Mouse (Mus musculus): ENCODE data around the gene Lonp2. TPM values are rescaled to one million over a fixed set of nuclear protein-coding genes. Genes with fewer than 3 reads are reported as not detected.

Gene Lonp2
- polyA plus RNA-seq, 1 experiment from 2014 or later = 103 TPM

- Histone ChIP-seq H3K4me3 (no peak overlapping the region), H3K4me2 (no peak overlapping the region), H3K9ac (no peak overlapping the region), H3K4me1 (replicated peaks) (no peaks in the 10 kb centered on the region), H3K27ac (replicated peaks) (no peak overlapping the region), H3K9me3 (no peaks in the 10 kb centered on the region), H3K36me3 (no peaks in the 10 kb centered on the region), H3K27me3 (no peaks in the 10 kb centered on the region)
- 80% methylated on average over 3 of the region's 3 CpGs for WGBS
- ATAC-seq (ENCODE audit: low read depth) = no peak
These were observed 29.6 kb upstream of the Lonp2 start for GRCm38 (mm10) chr8:86594159-86594796.

GRCm38 (mm10) chr8:86595671-86596070 is 28.2 kb upstream of the Lonp2 start:
- ATAC-seq (ENCODE audit: low read depth) = no peak
- no peaks in the 10 kb centered on the region for H3K4me1 ChIP-seq (replicated peaks)
- 80% methylated on average over 5 of the region's 5 CpGs for WGBS
- no peak overlapping the region for H3K4me2 ChIP-seq
- no peak overlapping the region for H3K9ac ChIP-seq
- H3K27ac ChIP-seq (replicated peaks) = no peak overlapping the region
- no peaks in the 10 kb centered on the region for H3K27me3 ChIP-seq
- H3K36me3 ChIP-seq = no peaks in the 10 kb centered on the region
- H3K9me3 ChIP-seq = no peaks in the 10 kb centered on the region
- H3K4me3 ChIP-seq = no peak overlapping the region

GRCm38 (mm10) chr8:86597681-86598080 is 26.2 kb upstream of the Lonp2 start:
- Histone ChIP-seq H3K9ac (no peak overlapping the region), H3K36me3 (no peaks in the 10 kb centered on the region), H3K27me3 (no peaks in the 10 kb centered on the region), H3K4me1 (replicated peaks) (no peaks in the 10 kb centered on the region), H3K9me3 (no peaks in the 10 kb centered on the region), H3K27ac (replicated peaks) (no peak overlapping the region), H3K4me2 (no peak overlapping the region), H3K4me3 (no peak overlapping the region)
- 87% methylated on average over 7 of the region's 7 CpGs for WGBS
- ATAC-seq (ENCODE audit: low read depth) = no peak

- Histone ChIP-seq H3K27ac (replicated peaks) (no peak overlapping the region), H3K4me1 (replicated peaks) (no peaks in the 10 kb centered on the region), H3K4me2 (no peak overlapping the region), H3K9me3 (no peaks in the 10 kb centered on the region), H3K4me3 (no peak overlapping the region), H3K27me3 (no peaks in the 10 kb centered on the region), H3K9ac (no peak overlapping the region), H3K36me3 (no peaks in the 10 kb centered on the region)
- ATAC-seq (ENCODE audit: low read depth) = no peak
- WGBS = 94% methylated on average over 6 of the region's 6 CpGs
These were observed 24.5 kb upstream of the Lonp2 start for GRCm38 (mm10) chr8:86599299-86599698.

- H3K27ac ChIP-seq (replicated peaks) = no peak overlapping the region
- H3K4me2 ChIP-seq = no peak overlapping the region
- no peak overlapping the region for H3K9ac ChIP-seq
- no peaks in the 10 kb centered on the region for H3K4me1 ChIP-seq (replicated peaks)
- WGBS = 88% methylated on average over 3 of the region's 3 CpGs
- no peak for ATAC-seq (ENCODE audit: low read depth)
- no peaks in the 10 kb centered on the region for H3K36me3 ChIP-seq
- H3K27me3 ChIP-seq = no peaks in the 10 kb centered on the region
- H3K9me3 ChIP-seq = no peaks in the 10 kb centered on the region
- H3K4me3 ChIP-seq = no peak overlapping the region
These were observed 23.5 kb upstream of the Lonp2 start for GRCm38 (mm10) chr8:86600311-86600710.

GRCm38 (mm10) chr8:86603174-86603573 is 20.7 kb upstream of the Lonp2 start:
- Histone ChIP-seq H3K9me3 (no peaks in the 10 kb centered on the region), H3K4me1 (replicated peaks) (no peaks in the 10 kb centered on the region), H3K4me2 (no peak overlapping the region), H3K27ac (replicated peaks) (no peak overlapping the region), H3K36me3 (no peaks in the 10 kb centered on the region), H3K27me3 (no peaks in the 10 kb centered on the region), H3K4me3 (no peak overlapping the region), H3K9ac (no peak overlapping the region)
- ATAC-seq (ENCODE audit: low read depth) = no peak
- WGBS = 63% methylated on average over 2 of the region's 2 CpGs

- Histone ChIP-seq H3K9me3 (no peaks in the 10 kb centered on the region), H3K4me1 (replicated peaks) (no peaks in the 10 kb centered on the region), H3K27me3 (no peaks in the 10 kb centered on the region), H3K9ac (no peak overlapping the region), H3K36me3 (no peaks in the 10 kb centered on the region), H3K27ac (replicated peaks) (no peak overlapping the region), H3K4me3 (no peak overlapping the region), H3K4me2 (no peak overlapping the region)
- ATAC-seq (ENCODE audit: low read depth) = no peak
- WGBS = 76% methylated on average over 3 of the region's 3 CpGs
These were observed 19.2 kb upstream of the Lonp2 start for GRCm38 (mm10) chr8:86604676-86605075.

- H3K36me3 ChIP-seq = no peaks in the 10 kb centered on the region
- H3K27ac ChIP-seq (replicated peaks) = no peak overlapping the region
- H3K9me3 ChIP-seq = no peaks in the 10 kb centered on the region
- no peak overlapping the region for H3K9ac ChIP-seq
- H3K4me3 ChIP-seq = no peak overlapping the region
- H3K27me3 ChIP-seq = no peaks in the 10 kb centered on the region
- 70% methylated on average over 2 of the region's 2 CpGs for WGBS
- no peak for ATAC-seq (ENCODE audit: low read depth)
- H3K4me1 ChIP-seq (replicated peaks) = no peaks in the 10 kb centered on the region
- H3K4me2 ChIP-seq = no peak overlapping the region
These were observed 10.0 kb upstream of the Lonp2 start for GRCm38 (mm10) chr8:86613798-86614197.

- 86% methylated on average over 6 of the region's 6 CpGs for WGBS
- Histone ChIP-seq H3K4me3 (no peak overlapping the region), H3K27me3 (no peaks in the 10 kb centered on the region), H3K27ac (replicated peaks) (no peak overlapping the region), H3K4me2 (no peak overlapping the region), H3K36me3 (no peaks in the 10 kb centered on the region), H3K4me1 (replicated peaks) (no peaks in the 10 kb centered on the region), H3K9me3 (no peaks in the 10 kb centered on the region), H3K9ac (no peak overlapping the region)
- ATAC-seq (ENCODE audit: low read depth) = no peak
These were observed 8.6 kb upstream of the Lonp2 start for GRCm38 (mm10) chr8:86615095-86615769.

- Histone ChIP-seq H3K9me3 (no peaks in the 10 kb centered on the region), H3K9ac (no peak overlapping the region), H3K4me1 (replicated peaks) (no peaks in the 10 kb centered on the region), H3K4me3 (no peak overlapping the region), H3K27ac (replicated peaks) (no peak overlapping the region), H3K27me3 (no peaks in the 10 kb centered on the region), H3K4me2 (no peak overlapping the region), H3K36me3 (no peaks in the 10 kb centered on the region)
- ATAC-seq (ENCODE audit: low read depth) = no peak
- 74% methylated on average over 7 of the region's 7 CpGs for whole genome bisulfite sequencing
These were observed 6.0 kb upstream of the Lonp2 start for GRCm38 (mm10) chr8:86617759-86618387.

GRCm38 (mm10) chr8:86623551-86623910 is 312 bp upstream of the Lonp2 start:
- no peaks in the 10 kb centered on the region for H3K36me3 ChIP-seq
- no peaks in the 10 kb centered on the region for H3K9me3 ChIP-seq
- H3K4me1 ChIP-seq (replicated peaks) = peaks cover 23% of the 10 kb centered on the region
- H3K4me3 ChIP-seq = peak overlapping the region; percentile 94
- no peaks in the 10 kb centered on the region for H3K27me3 ChIP-seq
- peak overlapping the region; percentile 89 for H3K9ac ChIP-seq
- WGBS = 1% methylated on average over 14 of the region's 14 CpGs
- peak overlapping the region; percentile 83 for H3K4me2 ChIP-seq
- ATAC-seq (ENCODE audit: low read depth) = no peak
- H3K27ac ChIP-seq (replicated peaks) = peak overlapping the region; percentile 91

GRCm38 (mm10) chr8:86624915-86625314 is 1.1 kb downstream of the Lonp2 start:
- Histone ChIP-seq H3K4me3 (peak overlapping the region; percentile 94), H3K4me1 (replicated peaks) (peaks cover 23% of the 10 kb centered on the region), H3K27ac (replicated peaks) (no peak overlapping the region), H3K4me2 (peak overlapping the region; percentile 83), H3K9me3 (no peaks in the 10 kb centered on the region), H3K27me3 (no peaks in the 10 kb centered on the region), H3K9ac (peak overlapping the region; percentile 89), H3K36me3 (no peaks in the 10 kb centered on the region)
- 56% methylated on average over 7 of the region's 7 CpGs for WGBS
- no peak for ATAC-seq (ENCODE audit: low read depth)
